Mouse (Mus musculus) effector memory CD4-positive, alpha-beta T cell, adult 5 months (primary cell): ENCODE measurements around the gene Wdr11. TPM values are rescaled to one million over a fixed set of nuclear protein-coding genes. Genes with fewer than 3 reads are reported as not detected.

Source experiments
- polyA plus RNA-seq: library from polyadenylated mRNA; unstranded; fragments of 100-300 nt; shearing (Covaris generic); gene quantifications from one replicate; pipeline ENCODE4 v1.2.1, GENCODE M21; 2017

Wdr11 gene
- 31.9 TPM for polyA plus RNA-seq

GRCm38 (mm10) chr7:129591371-129592131, at the start of gene Wdr11:
Wdr11 (plus strand) TSS chr7:129591863.

